Mouse (Mus musculus) olfactory bulb, adult 2 months (tissue): Measurements from ENCODE around the gene Cyp4v3. TPM values are rescaled to one million over a fixed set of nuclear protein-coding genes. Genes with fewer than 3 reads are reported as not detected.

Source experiments
- H3K27ac ChIP-seq: fragments of 200-500 bp; 2 replicates; pipeline ENCODE4 v1.5.1; 2012; ENCODE audit warnings: low read depth, low read length; ENCODE audit not compliant: insufficient read depth
- H3K4me1 ChIP-seq: fragments of 200-500 bp; 2 replicates; pipeline ENCODE4 v1.6.1; 2012; ENCODE audit warnings: low read length; ENCODE audit not compliant: control insufficient read depth, insufficient read depth
- H3K4me3 ChIP-seq: fragments of 200-500 bp; 2 replicates; pipeline ENCODE4 v1.5.1; 2012; ENCODE audit warnings: mild to moderate bottlenecking, low read depth, low read length, moderate library complexity; ENCODE audit not compliant: insufficient read depth
- CTCF ChIP-seq: fragments of 200-500 bp; IDR thresholded peaks from 2 replicates; pipeline ENCODE4 v1.5.1; 2012; ENCODE audit warnings: low read depth, mild to moderate bottlenecking, low read length, moderate library complexity; ENCODE audit not compliant: insufficient read depth
- POLR2A ChIP-seq: fragments of 200-500 bp; IDR thresholded peaks from 2 replicates; pipeline ENCODE4 v1.6.1; 2012; ENCODE audit warnings: mild to moderate bottlenecking, low read depth, low read length, moderate library complexity; ENCODE audit not compliant: insufficient read depth
- WGBS: fragments of 180-500 bp; shearing (Covaris S2); methylation state at CpG from one replicate; pipeline ENCODE4 v1.1.7; 2018; 5-methylcytosine and 5-hydroxymethylcytosine counted together
- polyA plus RNA-seq: library from polyadenylated mRNA; stranded (reverse); fragments of >200 nt; gene quantifications from 2 replicates; pipeline ENCODE4 v1.2.4, GENCODE M21; 2012; ENCODE audit warnings: low replicate concordance; ENCODE audit not compliant: missing spikeins, insufficient read depth, insufficient read length

The Cyp4v3 gene
- polyA plus RNA-seq, result not detected in 2 replicates

DNA sequence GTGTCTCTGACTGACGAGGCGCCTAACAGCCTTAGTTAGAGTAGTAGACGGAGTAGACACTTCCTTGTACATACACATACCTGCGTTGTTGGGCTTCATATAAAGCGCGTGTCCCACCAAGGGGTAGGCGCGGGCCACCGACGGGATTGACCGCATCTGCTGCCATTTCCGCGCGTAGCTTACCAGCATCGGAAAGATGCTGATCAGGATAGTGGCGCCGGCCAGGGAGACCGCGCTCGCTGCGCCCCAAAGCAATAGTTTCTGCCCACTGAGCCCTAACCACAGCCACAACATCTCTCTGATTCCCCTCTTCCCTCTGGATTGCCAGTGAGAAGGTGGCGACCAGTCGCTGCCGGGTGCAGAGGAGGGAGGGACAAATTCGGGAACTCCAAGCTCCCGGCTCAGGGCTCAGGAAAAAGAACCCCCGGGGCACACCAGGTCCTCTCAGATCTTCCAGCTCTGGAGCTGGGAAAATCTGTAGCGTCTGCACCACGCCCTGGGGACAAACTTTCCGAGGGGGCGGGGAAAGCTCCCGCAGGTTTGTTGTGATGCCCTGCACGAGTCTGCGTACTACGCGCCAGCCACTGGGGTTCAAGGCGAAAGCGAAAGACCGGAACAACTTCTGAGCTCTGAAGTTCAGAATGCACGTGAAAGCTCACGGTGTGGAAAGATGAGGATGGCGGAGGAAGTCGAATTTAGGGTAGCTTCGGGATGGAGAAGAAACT, at the start of gene Cyp4v3:
Cyp4v3 (minus strand) TSS at position 532 of the 725 bp plus-strand sequence.
- H3K4me3 ChIP-seq, result peak within 1 kb of the TSS; percentile 57
- no peak for TF ChIP-seq CTCF
- 0 out of 2 replicates have a peak, but pooled peaks have one; percentile 15 for TF ChIP-seq POLR2A
- 2% methylated on average over 44 of the region's 44 CpGs for WGBS
- H3K4me1 ChIP-seq, result peaks cover 8% of the 10 kb centered on the region
- peak within 1 kb of the TSS; percentile 4; the same call in 1 of the 2 replicates for H3K27ac ChIP-seq

DNA sequence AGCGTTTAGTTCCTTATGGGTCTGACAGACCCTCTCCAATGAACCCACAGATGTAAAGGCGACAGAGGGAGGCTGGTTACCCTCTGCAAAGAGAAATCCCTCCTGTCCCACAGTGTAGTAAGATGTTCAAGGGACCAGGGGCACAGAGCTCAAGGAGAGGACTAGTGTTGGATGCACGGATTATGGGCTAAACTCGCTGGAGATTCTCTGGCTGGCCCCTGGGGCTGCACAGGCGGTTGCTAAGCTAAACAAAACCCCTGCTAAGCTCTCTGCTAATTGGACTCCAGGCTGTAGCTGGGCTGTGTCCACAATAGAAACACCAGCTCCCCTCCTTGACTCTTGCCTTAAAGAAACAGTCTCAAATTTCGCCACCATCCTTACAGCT, 48.9 kb upstream of the Cyp4v3 start, which contains the start of gene Fam149a:
Fam149a (minus strand) TSS at position 329 of the 385 bp plus-strand sequence.
- H3K4me3 ChIP-seq, result peak within 1 kb of the TSS; percentile 37
- H3K27ac ChIP-seq, result no peak within 1 kb of the TSS
- H3K4me1 ChIP-seq, result peaks cover 8% of the 10 kb centered on the region
- WGBS, result 18% methylated on average over 6 of the region's 6 CpGs
- no peak for TF ChIP-seq CTCF
- TF ChIP-seq POLR2A, result no peak

DNA sequence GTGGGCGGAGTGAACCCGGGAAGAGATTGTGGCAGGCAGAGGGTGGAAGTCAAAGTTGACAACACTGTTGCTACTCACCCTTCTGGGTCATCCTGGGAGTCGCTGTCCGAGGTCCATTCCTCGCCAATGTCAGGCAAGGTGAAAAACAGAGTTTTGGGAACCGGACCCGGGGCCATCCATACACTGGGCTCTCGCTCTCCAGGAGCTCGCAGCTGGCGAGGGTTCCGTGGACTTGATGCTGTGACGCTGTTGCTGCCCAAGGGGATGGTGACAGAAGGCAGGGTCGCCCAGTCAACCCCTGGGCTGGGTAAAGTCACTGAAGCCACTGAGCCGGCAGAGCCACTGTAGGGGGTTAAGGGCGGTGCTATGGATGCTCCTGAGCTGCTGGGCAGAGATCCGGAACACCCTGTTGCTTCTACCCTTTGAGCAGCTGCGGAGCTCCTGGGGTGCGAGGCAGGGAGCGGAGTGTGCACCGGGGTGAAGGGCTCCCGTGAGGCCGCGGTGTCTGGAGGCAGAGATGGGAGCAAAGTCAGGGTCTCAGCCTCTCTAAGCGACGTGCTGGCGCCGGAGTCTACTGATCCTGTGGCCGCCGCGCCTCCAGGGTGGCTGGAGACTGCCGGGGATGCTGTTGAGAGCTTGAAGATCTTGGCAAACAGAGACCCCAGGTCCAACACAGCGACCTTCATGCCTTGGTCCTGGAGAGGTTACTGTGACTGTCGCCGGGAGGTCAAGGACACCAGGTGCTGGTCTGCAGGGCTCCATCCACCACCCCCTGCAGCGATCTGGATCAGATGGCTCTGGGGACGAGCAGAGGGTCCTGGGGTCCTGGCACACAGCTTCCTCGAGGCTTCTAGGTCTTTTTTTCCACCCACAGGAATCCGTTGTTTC, 48.3 kb upstream of the Cyp4v3 start:
- Histone ChIP-seq H3K4me1 (peaks cover 8% of the 10 kb centered on the region), H3K4me3 (peak overlapping the region; percentile 37), H3K27ac (no peak overlapping the region)
- TF ChIP-seq POLR2A, result no peak
- no peak for TF ChIP-seq CTCF
- WGBS, result 10% methylated on average over 38 of the region's 38 CpGs

DNA sequence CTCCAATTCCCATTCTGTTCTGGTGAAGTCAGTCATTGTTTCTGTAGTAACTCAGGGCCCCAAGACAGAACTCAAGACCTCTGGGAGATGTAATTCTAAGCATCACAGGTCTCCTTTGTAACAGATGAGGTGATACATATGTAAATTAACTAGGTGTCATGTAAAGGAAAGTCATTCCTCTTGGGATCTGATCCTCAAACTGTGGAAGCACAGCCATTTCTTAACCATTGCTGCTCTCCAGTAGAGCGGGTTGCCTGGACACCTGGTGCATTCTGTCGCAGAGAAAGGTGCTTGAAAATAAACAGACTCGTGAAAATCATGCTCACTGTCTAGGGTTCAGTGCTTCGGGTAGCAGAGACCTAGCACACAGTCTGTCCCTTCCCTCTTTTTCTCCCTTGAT, 47.6 kb upstream of the Cyp4v3 start:
- Histone ChIP-seq H3K4me1 (peaks cover 8% of the 10 kb centered on the region), H3K4me3 (no peak overlapping the region), H3K27ac (no peak overlapping the region)
- TF ChIP-seq CTCF (no peak), POLR2A (no peak)
- 61% methylated on average over 4 of the region's 4 CpGs for WGBS

DNA sequence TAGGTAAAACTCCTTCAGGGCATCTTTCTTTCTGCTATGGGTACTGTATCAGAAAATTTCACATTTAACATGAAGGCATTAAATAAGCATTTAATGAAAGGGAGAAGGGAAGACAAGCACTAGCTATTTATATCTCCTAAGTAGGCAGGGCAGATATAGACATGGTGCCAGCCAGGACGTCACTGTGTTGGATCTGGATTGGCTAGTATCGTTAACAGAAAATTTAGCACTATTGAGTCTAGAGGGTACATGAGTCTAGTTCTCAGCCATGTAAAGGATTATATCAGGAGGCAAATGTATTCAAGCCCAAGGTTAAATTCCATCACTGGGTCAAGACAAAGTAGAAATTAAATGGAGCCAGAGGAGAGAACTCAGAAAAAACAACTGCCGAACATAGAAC, 41.1 kb upstream of the Cyp4v3 start:
- 59% methylated on average over 3 of the region's 3 CpGs for WGBS
- Histone ChIP-seq H3K4me1 (no peaks in the 10 kb centered on the region), H3K27ac (no peak overlapping the region), H3K4me3 (no peak overlapping the region)
- TF ChIP-seq CTCF (no peak), POLR2A (no peak)

DNA sequence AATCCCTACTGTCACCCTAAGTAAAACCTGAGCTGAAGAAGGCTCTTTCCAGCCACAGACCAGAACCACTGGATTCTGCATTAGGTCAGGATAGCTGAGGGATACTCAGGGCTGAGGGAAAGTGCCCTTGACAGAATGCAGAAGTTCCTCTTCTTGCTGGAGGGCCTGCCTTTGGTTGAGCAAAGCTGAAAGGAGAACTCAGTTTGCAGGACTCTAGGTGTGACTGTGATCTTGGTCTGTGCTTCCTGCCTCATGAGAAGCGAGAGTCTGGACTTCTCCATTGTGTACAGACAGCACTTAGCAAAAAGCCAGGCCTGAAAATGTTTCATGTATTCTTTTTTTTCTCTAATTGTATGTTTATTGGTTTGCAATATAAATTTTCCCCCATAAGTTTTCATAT, 34.1 kb upstream of the Cyp4v3 start:
- WGBS, result 93% methylated on average over 1 of the region's 1 CpGs
- Histone ChIP-seq H3K27ac (no peak overlapping the region), H3K4me1 (no peaks in the 10 kb centered on the region), H3K4me3 (no peak overlapping the region)
- TF ChIP-seq CTCF, result no peak
- no peak for TF ChIP-seq POLR2A

DNA sequence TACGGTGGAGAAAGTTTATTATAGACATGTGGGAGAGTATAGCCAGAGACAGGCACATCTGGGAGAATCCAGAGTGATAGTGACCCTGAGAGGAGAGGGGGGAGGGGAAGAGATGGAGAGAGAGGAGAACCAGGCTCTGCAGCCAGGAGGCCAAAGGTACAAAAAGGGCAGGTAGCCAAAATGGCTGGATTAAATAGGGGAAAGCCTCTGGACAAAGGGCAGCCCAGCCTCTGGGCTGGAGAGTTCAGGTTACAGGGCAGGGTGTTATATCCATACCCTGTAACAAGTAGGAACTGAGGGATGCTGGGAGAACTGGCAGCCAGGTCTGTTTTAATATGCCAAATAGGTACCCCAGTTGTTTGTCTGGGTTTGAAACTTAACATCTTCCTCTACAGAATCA, 30.2 kb upstream of the Cyp4v3 start:
- WGBS, result 92% methylated on average over 1 of the region's 1 CpGs
- H3K27ac ChIP-seq, result no peak overlapping the region
- TF ChIP-seq CTCF (no peak), POLR2A (no peak)
- no peak overlapping the region for H3K4me3 ChIP-seq
- no peaks in the 10 kb centered on the region for H3K4me1 ChIP-seq

DNA sequence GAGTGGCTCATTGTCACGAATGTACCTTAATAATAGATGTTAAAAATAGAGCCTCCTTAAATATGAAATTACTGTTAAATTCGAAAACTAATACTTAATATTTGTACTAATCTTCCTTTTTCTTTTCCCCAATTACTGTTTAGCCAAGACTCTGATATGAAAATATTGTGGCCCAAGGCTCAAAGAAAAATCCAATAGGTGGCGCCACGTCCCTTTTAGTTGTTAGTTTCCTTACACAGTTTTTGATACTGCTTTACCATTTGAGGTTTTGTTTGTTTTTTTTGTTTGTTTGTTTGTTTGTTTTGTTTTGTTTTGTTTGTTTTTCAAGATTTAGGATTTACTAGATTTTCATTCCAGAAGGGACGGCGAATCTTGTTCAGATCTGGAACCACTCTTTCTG, 29.3 kb upstream of the Cyp4v3 start:
- 66% methylated on average over 6 of the region's 6 CpGs for WGBS
- Histone ChIP-seq H3K4me1 (no peaks in the 10 kb centered on the region), H3K27ac (no peak overlapping the region), H3K4me3 (no peak overlapping the region)
- TF ChIP-seq CTCF (no peak), POLR2A (no peak)
